Mouse (Mus musculus) cortical plate, adult 2 months (tissue): ENCODE measurements at regions not wholly inside any gene's neighbourhood (a gene's known extent, or its start where the extent isn't known, plus 50 kb on each side); places are given as distances from the start of the nearest gene placed in this dataset.

Experiments
- CTCF ChIP-seq: fragments of 200-500 bp; IDR thresholded peaks from 2 replicates; pipeline ENCODE4 v1.5.1; 2011; ENCODE audit warnings: mild to moderate bottlenecking, control low read depth, low read length; ENCODE audit not compliant: insufficient read depth; ENCODE audit errors: extremely low read depth
- POLR2A ChIP-seq: fragments of 200-500 bp; IDR thresholded peaks from 2 replicates; pipeline ENCODE4 v1.6.1; 2011; ENCODE audit warnings: mild to moderate bottlenecking, low read length, control low read depth; ENCODE audit not compliant: insufficient read depth; ENCODE audit errors: extremely low read depth

DNA sequence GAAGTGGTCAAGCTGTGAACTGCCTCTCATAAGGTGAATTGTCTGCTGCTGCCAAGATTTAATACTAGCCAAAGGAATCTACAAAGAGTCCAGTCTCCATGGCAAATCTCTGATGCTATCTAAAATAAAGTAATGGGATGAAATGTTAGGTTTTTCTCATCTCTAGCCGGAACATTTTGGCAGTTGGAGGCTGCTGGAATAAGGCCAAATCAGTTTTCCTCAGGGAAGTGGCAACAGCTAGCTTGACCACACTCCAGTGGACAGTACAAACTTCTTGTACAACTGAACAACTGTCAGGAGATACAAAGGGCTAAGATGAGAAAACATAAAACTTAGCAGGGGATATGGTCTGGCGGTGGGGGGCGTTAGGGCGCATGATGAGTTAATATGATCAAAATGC is 234.3 kb upstream of the Adamts16 start:
- TF ChIP-seq POLR2A (no peak), CTCF (no peak)
